Mouse (Mus musculus) limb, embryonic 13.5 days (tissue): ENCODE results near the gene Sf3b3. TPM values are rescaled to one million over a fixed set of nuclear protein-coding genes. Genes with fewer than 3 reads are reported as not detected.
A peak's percentile ranks its signal among the peaks of the same experiment; 100 is the strongest.

ENCODE experiments used
- ATAC-seq: fragments of 200-750 bp; cut with Nextera tagmentation; 2 replicates; pipeline ENCODE4 v1.8.0; 2017; ENCODE audit warnings: low read depth, moderate number of reproducible peaks, moderate TSS enrichment; ENCODE audit not compliant: low FRiP score
- H3K27ac ChIP-seq: fragments of 300-500 bp; sonication (generic); 2 replicates; pipeline ENCODE4 v1.5.1; 2015; ENCODE audit warnings: inconsistent platforms, mild to moderate bottlenecking, moderate library complexity
- H3K27me3 ChIP-seq: fragments of 300-500 bp; sonication (generic); 2 replicates; pipeline ENCODE4 v1.6.1; 2015; ENCODE audit warnings: mild to moderate bottlenecking, inconsistent platforms
- H3K36me3 ChIP-seq: fragments of 300-500 bp; sonication (generic); 2 replicates; pipeline ENCODE4 v1.6.1; 2015; ENCODE audit warnings: inconsistent platforms, mild to moderate bottlenecking, moderate library complexity
- H3K4me1 ChIP-seq: fragments of 300-500 bp; sonication (generic); 2 replicates; pipeline ENCODE4 v1.6.1; 2015; ENCODE audit warnings: inconsistent platforms
- H3K4me2 ChIP-seq: fragments of 300-500 bp; sonication (generic); replicated peaks from 2 replicates; pipeline ENCODE4 v1.6.1; 2015; ENCODE audit warnings: inconsistent platforms, mild to moderate bottlenecking, moderate library complexity
- H3K4me3 ChIP-seq: fragments of 300-500 bp; sonication (generic); 2 replicates; pipeline ENCODE4 v1.5.1; 2015; ENCODE audit warnings: moderate library complexity, mild to moderate bottlenecking, inconsistent platforms
- H3K9ac ChIP-seq: fragments of 300-500 bp; sonication (generic); 2 replicates; pipeline ENCODE4 v1.6.1; 2015; ENCODE audit warnings: mild to moderate bottlenecking, inconsistent platforms
- H3K9me3 ChIP-seq: fragments of 300-500 bp; sonication (generic); 2 replicates; pipeline ENCODE4 v1.6.1; 2016; ENCODE audit warnings: inconsistent platforms
- WGBS: fragments of 180-500 bp; shearing (Covaris S2); methylation state at CpG from one replicate; pipeline ENCODE4 v1.1.7; 2015; 5-methylcytosine and 5-hydroxymethylcytosine counted together
- polyA plus RNA-seq: library from polyadenylated mRNA; unstranded; fragments of >200 nt; fragmentation: Nextera tagmentation; extraction: Ambion mirVana; gene quantifications from 2 replicates; pipeline ENCODE4 v1.2.1, GENCODE M21; 2015

The Sf3b3 gene
- 160 and 171 TPM in 2 replicates for polyA plus RNA-seq

DNA sequence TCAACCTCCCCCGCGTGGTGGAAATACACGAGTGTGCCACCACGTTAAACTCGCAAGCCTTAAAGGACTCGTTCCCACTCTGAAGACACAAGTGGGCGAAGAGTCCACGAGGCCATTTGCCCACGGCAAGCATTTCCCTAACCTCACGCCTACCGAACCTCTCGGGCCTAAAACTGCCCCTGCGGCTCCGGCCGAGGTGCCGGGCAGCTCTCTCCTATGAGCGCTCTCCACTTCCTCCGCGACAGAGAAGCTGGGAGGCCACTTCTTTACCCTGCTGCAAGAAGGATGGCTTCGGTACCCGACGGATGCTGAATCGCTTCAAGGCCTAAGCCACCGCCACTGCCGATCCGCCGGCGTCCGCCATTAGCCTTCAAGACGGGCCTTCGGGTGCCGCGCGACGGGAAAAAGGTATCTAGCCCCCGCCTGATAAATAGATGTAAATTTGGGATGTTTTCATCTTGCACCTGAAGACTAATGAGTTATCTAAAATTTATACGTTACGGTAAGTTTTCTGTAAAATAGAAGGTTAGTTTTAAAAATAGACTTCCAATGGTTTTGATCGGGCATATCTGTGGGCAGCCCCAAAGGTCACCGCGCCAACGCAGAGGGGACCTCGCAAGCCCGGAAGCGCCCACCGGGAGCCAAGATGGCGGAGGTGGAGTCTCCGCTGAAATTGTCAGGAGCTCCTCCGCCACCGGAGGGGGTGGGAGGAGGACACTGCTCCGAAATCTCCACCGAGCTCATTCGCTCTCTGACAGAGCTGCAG is at the start of gene Sf3b3, which contains the start of gene Cog4:
TSS of gene Sf3b3 (minus strand) at position 383 of the 766 bp plus-strand sequence.
TSS of gene Cog4 (plus strand) at position 196 of the 766 bp plus-strand sequence.
- Histone ChIP-seq H3K36me3 (peaks cover 53% of the 10 kb centered on the region), H3K4me1 (peaks cover 30% of the 10 kb centered on the region), H3K9ac (peak within 1 kb of the TSS; percentile 97), H3K27me3 (no peaks in the 10 kb centered on the region), H3K27ac (peak within 1 kb of the TSS; percentile 90), H3K4me3 (peak within 1 kb of the TSS; percentile 89), H3K9me3 (no peaks in the 10 kb centered on the region), H3K4me2 (peak within 1 kb of the TSS; percentile 92)
- ATAC-seq, result peak; percentile 86
- WGBS, result under 1% methylated on average over 53 of the region's 53 CpGs

DNA sequence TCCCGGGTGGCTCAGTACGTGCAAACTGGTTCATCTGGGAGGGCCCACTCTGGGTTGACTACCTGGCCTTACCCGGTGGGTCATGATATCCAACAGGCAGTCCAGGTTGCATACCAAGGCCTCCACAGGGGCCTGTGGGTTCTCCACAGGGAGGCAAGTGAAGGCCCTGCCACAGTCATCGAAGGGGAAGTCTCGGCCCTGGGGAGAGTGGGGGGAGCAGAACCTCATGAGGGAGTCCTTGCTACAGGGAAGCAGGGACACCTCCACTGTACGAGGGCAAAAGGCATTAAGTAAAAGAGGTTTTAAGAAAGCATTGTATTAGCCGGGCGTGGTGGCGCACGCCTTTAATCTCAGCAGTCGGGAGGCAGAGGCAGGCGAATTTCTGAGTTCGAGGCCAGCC is 49.2 kb upstream of the Sf3b3 start:
- 91% methylated on average over 13 of the region's 13 CpGs for WGBS
- H3K9ac ChIP-seq, result no peak overlapping the region
- H3K4me3 ChIP-seq, result no peak overlapping the region
- H3K9me3 ChIP-seq, result no peaks in the 10 kb centered on the region
- no peak overlapping the region for H3K27ac ChIP-seq
- H3K27me3 ChIP-seq, result no peaks in the 10 kb centered on the region
- no peaks in the 10 kb centered on the region for H3K4me1 ChIP-seq
- no peak overlapping the region for H3K4me2 ChIP-seq
- no peak for ATAC-seq
- H3K36me3 ChIP-seq, result peaks cover 57% of the 10 kb centered on the region

DNA sequence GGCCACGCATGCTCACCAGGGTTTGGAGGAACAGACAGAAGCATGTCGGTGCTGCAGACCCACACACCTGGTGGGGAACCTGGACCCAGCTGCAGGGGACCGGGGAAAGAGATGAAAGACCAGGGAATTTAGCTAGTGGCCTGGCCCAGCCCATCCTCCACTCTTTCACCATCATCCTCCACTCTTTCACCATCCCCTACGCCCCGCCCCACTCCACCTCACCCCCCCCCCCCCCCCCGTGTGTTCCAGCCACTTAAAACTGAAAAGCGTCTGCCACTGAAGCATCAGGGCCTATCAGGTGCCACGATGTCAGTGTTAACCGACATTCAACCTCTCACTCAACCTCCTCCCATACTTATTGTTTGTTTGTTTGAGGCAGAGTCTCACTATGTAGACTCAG is 48.7 kb upstream of the Sf3b3 start:
- Histone ChIP-seq H3K4me3 (no peak overlapping the region), H3K4me1 (no peaks in the 10 kb centered on the region), H3K27me3 (no peaks in the 10 kb centered on the region), H3K9ac (no peak overlapping the region), H3K27ac (no peak overlapping the region), H3K9me3 (no peaks in the 10 kb centered on the region), H3K36me3 (peaks cover 63% of the 10 kb centered on the region), H3K4me2 (no peak overlapping the region)
- no peak for ATAC-seq
- 84% methylated on average over 9 of the region's 9 CpGs for WGBS

DNA sequence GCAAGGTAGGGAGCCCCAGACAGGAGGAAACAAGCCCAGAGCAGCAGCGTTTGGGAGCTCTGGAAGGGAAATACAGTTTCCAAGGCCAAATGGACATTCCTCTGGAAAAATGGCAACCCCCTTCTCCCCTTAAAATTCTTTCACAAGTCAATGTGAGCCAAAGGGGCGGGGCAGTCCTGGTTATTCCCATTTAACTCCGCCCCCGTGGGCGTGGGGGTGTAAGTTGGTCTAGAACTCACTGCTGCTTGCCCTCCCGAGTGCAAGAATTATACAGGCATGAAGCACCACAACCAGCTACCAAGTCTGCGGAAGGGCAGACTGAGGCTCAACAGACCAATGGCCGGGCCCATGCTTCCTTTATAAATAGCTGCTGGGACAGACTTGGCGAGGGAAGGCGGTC is 48.3 kb upstream of the Sf3b3 start:
- H3K4me1 ChIP-seq, result no peaks in the 10 kb centered on the region
- no peaks in the 10 kb centered on the region for H3K9me3 ChIP-seq
- peaks cover 67% of the 10 kb centered on the region for H3K36me3 ChIP-seq
- WGBS, result 78% methylated on average over 10 of the region's 10 CpGs
- H3K4me2 ChIP-seq, result no peak overlapping the region
- no peak for ATAC-seq
- no peaks in the 10 kb centered on the region for H3K27me3 ChIP-seq
- H3K9ac ChIP-seq, result no peak overlapping the region
- no peak overlapping the region for H3K4me3 ChIP-seq
- H3K27ac ChIP-seq, result no peak overlapping the region

DNA sequence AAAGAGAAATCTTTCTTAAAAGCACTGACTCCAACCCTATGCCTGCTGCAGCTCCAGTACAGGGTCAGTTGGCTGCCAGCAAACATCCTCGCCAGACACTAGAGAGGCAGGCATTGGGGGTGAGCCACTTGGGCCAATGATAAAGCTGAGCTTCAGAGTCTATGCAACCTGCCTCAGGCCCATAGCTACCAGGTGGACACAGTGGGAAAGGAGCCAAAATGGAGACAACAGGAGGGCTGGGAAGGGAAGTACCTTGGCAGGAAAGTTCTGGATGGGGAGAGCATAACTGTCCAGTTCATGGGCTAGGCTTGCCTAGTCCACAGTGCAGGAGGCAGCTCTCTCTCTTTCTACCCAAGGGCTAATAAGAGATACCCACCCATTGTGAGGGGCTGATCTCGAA is 46.3 kb upstream of the Sf3b3 start:
- Histone ChIP-seq H3K36me3 (peaks cover 70% of the 10 kb centered on the region), H3K4me1 (no peaks in the 10 kb centered on the region), H3K9me3 (no peaks in the 10 kb centered on the region), H3K9ac (no peak overlapping the region), H3K27me3 (no peaks in the 10 kb centered on the region), H3K27ac (no peak overlapping the region), H3K4me3 (no peak overlapping the region), H3K4me2 (no peak overlapping the region)
- ATAC-seq, result no peak
- WGBS, result 88% methylated on average over 2 of the region's 2 CpGs

DNA sequence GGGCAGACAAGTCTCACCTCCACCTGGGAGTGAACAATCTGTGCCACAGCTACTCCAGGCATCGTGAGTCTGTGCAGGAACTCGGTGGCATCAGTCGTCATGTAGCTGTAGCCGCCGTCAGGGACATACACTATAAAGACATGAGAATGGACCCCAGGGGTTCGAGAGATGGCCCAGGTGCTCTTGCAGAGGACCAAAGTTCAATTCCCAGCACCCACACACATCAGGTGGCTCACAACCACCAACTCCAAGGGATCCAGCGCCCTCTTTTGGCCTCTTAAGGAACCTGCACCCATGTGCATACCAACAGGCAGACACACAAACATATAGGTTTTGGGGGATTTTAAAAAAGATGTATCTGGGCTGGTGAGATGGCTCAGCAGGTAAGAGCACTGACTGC is 45.5 kb upstream of the Sf3b3 start:
- no peaks in the 10 kb centered on the region for H3K4me1 ChIP-seq
- no peak for ATAC-seq
- 92% methylated on average over 7 of the region's 7 CpGs for WGBS
- H3K9ac ChIP-seq, result no peak overlapping the region
- H3K9me3 ChIP-seq, result no peaks in the 10 kb centered on the region
- H3K4me3 ChIP-seq, result no peak overlapping the region
- H3K36me3 ChIP-seq, result peaks cover 74% of the 10 kb centered on the region
- H3K4me2 ChIP-seq, result no peak overlapping the region
- no peaks in the 10 kb centered on the region for H3K27me3 ChIP-seq
- no peak overlapping the region for H3K27ac ChIP-seq

DNA sequence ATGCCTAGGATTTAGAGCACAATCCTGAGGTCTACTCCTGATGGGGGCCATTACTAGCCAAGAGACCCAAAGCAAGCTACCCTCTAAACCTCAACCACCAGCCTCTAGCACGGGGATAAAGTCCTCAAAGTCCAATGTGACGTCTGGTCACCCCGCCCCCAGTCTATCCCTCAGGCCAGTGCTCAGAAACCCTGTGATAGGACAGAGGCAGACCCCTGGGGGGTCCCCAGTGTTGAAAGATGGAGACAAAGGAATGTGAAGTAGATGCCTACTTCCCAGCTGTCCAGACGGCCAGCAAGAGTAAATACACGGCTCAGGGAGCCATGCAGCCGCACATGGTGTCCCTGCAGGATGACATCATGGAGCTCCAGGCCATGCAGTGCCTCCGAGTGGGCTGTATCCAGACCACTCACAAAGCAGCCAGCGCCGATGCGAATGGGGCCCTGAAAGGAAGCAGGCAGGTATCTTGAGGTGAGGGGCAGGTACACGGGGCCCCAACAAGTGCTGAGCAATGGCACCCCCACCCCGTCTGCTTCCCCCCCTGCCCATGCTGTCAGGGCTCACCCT is 43.4 kb upstream of the Sf3b3 start:
- WGBS, result 76% methylated on average over 12 of the region's 12 CpGs
- Histone ChIP-seq H3K36me3 (peaks cover 90% of the 10 kb centered on the region), H3K27ac (no peak overlapping the region), H3K4me3 (no peak overlapping the region), H3K9me3 (no peaks in the 10 kb centered on the region), H3K4me2 (no peak overlapping the region), H3K4me1 (no peaks in the 10 kb centered on the region), H3K27me3 (no peaks in the 10 kb centered on the region), H3K9ac (no peak overlapping the region)
- peak; percentile 61; the same call in 1 of the 2 replicates for ATAC-seq

DNA sequence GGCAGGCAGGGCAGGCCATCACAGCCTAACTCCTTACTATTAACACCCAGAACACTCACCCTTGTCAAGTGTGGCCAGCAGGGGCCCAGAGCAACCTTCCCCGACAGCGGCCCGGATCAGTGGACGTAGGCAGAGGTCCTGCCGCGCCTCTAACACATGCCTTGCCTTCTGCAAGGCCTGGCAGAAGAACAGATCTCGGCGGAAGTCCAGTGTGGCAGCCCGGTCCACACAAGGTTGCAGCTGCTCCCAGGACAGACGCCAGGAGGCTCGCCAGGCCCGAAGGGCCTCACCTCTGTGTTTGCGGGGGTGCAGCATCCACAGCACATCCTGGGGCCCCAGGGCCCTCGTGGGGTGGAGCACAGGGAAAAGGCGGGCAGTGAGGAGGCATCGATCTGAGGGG is 42.3 kb upstream of the Sf3b3 start:
- Histone ChIP-seq H3K36me3 (peaks cover 91% of the 10 kb centered on the region), H3K4me2 (no peak overlapping the region), H3K9me3 (no peaks in the 10 kb centered on the region), H3K9ac (no peak overlapping the region), H3K4me3 (no peak overlapping the region), H3K27me3 (no peaks in the 10 kb centered on the region), H3K4me1 (no peaks in the 10 kb centered on the region), H3K27ac (no peak overlapping the region; the same call in 1 of the 2 replicates)
- ATAC-seq, result no peak
- 89% methylated on average over 16 of the region's 16 CpGs for WGBS

DNA sequence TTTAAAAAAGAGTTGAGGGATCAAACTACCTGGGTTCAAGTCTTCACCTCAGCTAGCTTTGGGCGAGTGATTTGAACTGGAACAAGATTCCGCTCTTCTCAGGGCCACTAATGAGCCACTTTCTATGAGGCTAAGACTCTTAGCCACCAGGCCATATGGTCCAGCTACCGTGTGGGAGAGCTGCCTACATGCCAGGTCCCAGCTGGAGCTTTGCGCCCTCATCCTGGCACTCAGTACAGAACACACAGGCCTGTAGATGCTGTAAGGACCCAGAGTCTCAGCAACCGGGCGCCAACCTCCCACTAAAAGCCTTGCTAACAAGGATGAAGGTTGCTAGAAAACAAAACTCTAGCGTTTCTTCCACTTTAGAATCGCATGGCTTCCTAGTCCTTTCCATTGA is 41.9 kb upstream of the Sf3b3 start:
- Histone ChIP-seq H3K4me2 (no peak overlapping the region), H3K36me3 (peaks cover 91% of the 10 kb centered on the region), H3K4me1 (no peaks in the 10 kb centered on the region), H3K9ac (no peak overlapping the region), H3K9me3 (no peaks in the 10 kb centered on the region), H3K27me3 (no peaks in the 10 kb centered on the region), H3K27ac (no peak overlapping the region), H3K4me3 (no peak overlapping the region)
- no peak for ATAC-seq
- WGBS, result 92% methylated on average over 8 of the region's 8 CpGs

DNA sequence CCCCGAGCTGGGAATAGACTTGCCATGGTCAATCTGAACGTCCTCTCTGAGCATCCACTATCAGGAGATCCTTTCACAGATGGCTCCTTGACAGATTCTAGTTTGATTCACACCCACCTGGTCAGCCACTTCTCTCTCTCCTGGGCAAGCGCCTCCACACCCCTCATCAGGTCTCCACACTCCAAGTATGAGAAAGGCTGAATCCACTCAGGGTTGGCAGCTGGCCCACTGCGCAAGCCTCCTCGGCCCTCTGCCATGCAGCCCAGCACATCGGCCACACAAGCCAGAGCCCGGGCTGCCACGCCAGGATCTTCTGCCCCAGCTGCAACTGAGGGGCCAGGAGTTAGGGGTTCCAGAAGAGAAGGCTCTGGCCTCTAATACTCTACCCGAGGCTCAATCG is 41.0 kb upstream of the Sf3b3 start:
- Histone ChIP-seq H3K36me3 (peaks cover 92% of the 10 kb centered on the region), H3K4me2 (no peak overlapping the region), H3K9ac (no peak overlapping the region), H3K27me3 (no peaks in the 10 kb centered on the region), H3K4me3 (no peak overlapping the region), H3K4me1 (no peaks in the 10 kb centered on the region), H3K9me3 (no peaks in the 10 kb centered on the region), H3K27ac (no peak overlapping the region)
- no peak for ATAC-seq
- 89% methylated on average over 10 of the region's 10 CpGs for WGBS

DNA sequence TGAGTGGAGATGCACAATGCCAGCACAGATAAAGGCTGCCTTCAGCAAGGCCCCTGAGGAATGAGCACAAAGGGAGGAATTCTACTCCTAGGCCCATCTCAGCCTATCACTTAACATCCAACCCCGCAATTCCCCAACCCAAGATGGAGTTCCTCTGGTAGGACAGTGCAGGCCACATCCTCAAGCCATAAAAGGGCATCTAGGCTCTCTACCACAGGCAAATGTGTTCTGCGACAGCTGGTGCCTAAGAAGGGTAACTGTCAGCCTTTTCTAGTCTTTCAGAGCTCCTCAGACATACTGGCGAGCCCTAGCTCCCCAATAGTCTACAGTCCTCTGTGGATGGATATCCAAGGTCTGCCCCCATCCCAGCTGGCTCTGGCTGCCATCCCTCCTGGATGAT is 40.0 kb upstream of the Sf3b3 start:
- Histone ChIP-seq H3K9ac (no peak overlapping the region), H3K36me3 (peaks cover 94% of the 10 kb centered on the region), H3K27me3 (no peaks in the 10 kb centered on the region), H3K27ac (no peak overlapping the region), H3K4me1 (no peaks in the 10 kb centered on the region), H3K4me2 (no peak overlapping the region), H3K4me3 (no peak overlapping the region), H3K9me3 (no peaks in the 10 kb centered on the region)
- WGBS, result 90% methylated on average over 3 of the region's 3 CpGs
- ATAC-seq, result no peak

DNA sequence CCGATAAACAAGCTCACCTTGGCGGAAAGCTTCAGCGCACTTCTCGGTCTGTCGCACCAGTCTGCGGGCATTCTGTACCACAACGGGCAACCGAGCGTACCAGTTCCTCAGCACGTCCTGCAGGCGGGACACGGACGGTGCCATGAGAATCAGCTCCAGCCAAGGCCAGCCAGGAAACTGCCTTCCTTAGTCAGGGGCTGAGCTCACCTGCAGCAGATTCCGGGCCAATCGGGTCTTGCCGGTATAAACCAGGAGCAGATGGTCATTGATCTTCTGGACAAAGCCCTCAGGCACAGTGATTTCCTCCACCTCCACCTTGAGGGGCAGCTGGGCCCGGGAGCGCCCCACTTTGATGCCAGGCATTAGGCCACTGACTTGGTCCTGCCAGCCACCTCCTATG is 37.2 kb upstream of the Sf3b3 start:
- Histone ChIP-seq H3K9ac (no peak overlapping the region), H3K36me3 (peaks cover 95% of the 10 kb centered on the region), H3K4me2 (no peak overlapping the region), H3K4me1 (no peaks in the 10 kb centered on the region), H3K27ac (no peak overlapping the region), H3K27me3 (no peaks in the 10 kb centered on the region), H3K9me3 (no peaks in the 10 kb centered on the region), H3K4me3 (no peak overlapping the region)
- ATAC-seq, result no peak
- WGBS, result 96% methylated on average over 18 of the region's 18 CpGs
